In genomic region chrX:20798141-20798796, GRCm38 (mm10) we compare ENCODE assay signal across 9 mouse cellular contexts. TPM values are rescaled to one million over a fixed set of nuclear protein-coding genes. Genes with fewer than 3 reads are reported as not detected.
DNase-seq lines count a peak whose midpoint lies in the region; ATAC-seq lines count a peak whose summit lies in the region.
"Had no signal": no experiment of that assay in that cellular context is flagged by ENCODE, and none has a peak within 500 bp of the region (broad histone marks: within the 10 kb centered on the region; RNA-seq: fewer than 3 reads in every experiment).

No protein-coding gene starts in this region.

- peak overlapping the region; percentile 51 for H3K4me2 ChIP-seq in intestine, embryonic 16.5 days (ENCODE audit: low read depth, low read length)

- peak; percentile 98 for ATAC-seq in intestine, embryonic 16.5 days
- peak; percentile 98 for ATAC-seq in megakaryocyte progenitor cell, adult 5-6 weeks (replicated peaks; ENCODE audit: poor library complexity)

- H3K36me3 ChIP-seq in embryonic facial prominence, embryonic 10.5 days (replicated peaks), result 0 out of 2 replicates have a peak, but pooled peaks cover 3% of the 10 kb centered on the region
- no peaks in the 10 kb centered on the region for H3K36me3 ChIP-seq in intestine, embryonic 16.5 days (ENCODE audit: control insufficient read depth, insufficient read depth, low read length)

- DNase-seq in adrenal gland, postnatal 14 days, result peak; percentile 85
- peak; percentile 84 for DNase-seq in embryonic facial prominence, embryonic 10.5 days (ENCODE audit: low spot score)
- DNase-seq in heart, adult 11 months, result peak; percentile 97
- peak; percentile 80 to 90 for DNase-seq in left cerebral cortex, postnatal 14 days (ENCODE audit: low spot score in 2 of 2)
- peak; percentile 67 for DNase-seq in right cerebral cortex, postnatal 14 days
- DNase-seq in urinary bladder, postnatal 10 days (ENCODE audit: low spot score), result peak; percentile 10

- H3K27ac ChIP-seq in embryonic facial prominence, embryonic 10.5 days (replicated peaks), result peak overlapping the region; percentile 88
- H3K27ac ChIP-seq in intestine, embryonic 16.5 days (ENCODE audit: low read length), result peak overlapping the region; percentile 75
- H3K27ac ChIP-seq: macrophage had no signal

- 20% methylated on average over 20 of the region's 21 CpGs for WGBS in embryonic facial prominence, embryonic 10.5 days
- 20% methylated on average over 20 of the region's 21 CpGs for WGBS in intestine, embryonic 16.5 days

- peak overlapping the region; percentile 60 for H3K4me3 ChIP-seq in embryonic facial prominence, embryonic 10.5 days
- H3K4me3 ChIP-seq in intestine, embryonic 16.5 days (ENCODE audit: low read length), result peak overlapping the region; percentile 47

- no peaks in the 10 kb centered on the region for H3K9me3 ChIP-seq in embryonic facial prominence, embryonic 10.5 days
- H3K9me3 ChIP-seq in intestine, embryonic 16.5 days (ENCODE audit: control insufficient read depth, low read length), result no peaks in the 10 kb centered on the region

- no peaks in the 10 kb centered on the region for H3K4me1 ChIP-seq in embryonic facial prominence, embryonic 10.5 days
- no peaks in the 10 kb centered on the region for H3K4me1 ChIP-seq in intestine, embryonic 16.5 days (ENCODE audit: control insufficient read depth, insufficient read depth, low read length)

- intact Hi-C loops in left cerebral cortex, postnatal 14 days (cut with DNase I), result no loop called here

- peak overlapping the region; percentile 60 for H3K9ac ChIP-seq in intestine, embryonic 16.5 days (ENCODE audit: low read depth, low read length)

- H3K27me3 ChIP-seq in embryonic facial prominence, embryonic 10.5 days (replicated peaks; ENCODE audit: low read depth, poor library complexity, severe bottlenecking), result no peaks in the 10 kb centered on the region
- H3K27me3 ChIP-seq in intestine, embryonic 16.5 days (replicated peaks; ENCODE audit: control insufficient read depth, insufficient read depth, low read length), result no peaks in the 10 kb centered on the region

RNA-seq across cellular contexts. Expression of gene Araf, which starts 0.7 kb away (rescaled TPM):
- total RNA-seq in adrenal gland, postnatal 14 days (2021), result 96.3 and 102 TPM in 2 replicates
- polyA plus RNA-seq in embryonic facial prominence, embryonic 10.5 days (2016; fragmentation: Nextera tagmentation; extraction: Ambion mirVana), result 95.1 and 99.9 TPM in 2 replicates
- 113 and 116 TPM in 2 replicates for polyA plus RNA-seq in intestine, embryonic 16.5 days (2015; fragmentation: Nextera tagmentation; extraction: Ambion mirVana)
- total RNA-seq in left cerebral cortex, postnatal 14 days (2021), result 100 to 1,000 TPM; 198 to 205 TPM
- total RNA-seq in megakaryocyte progenitor cell, adult 5-6 weeks (2015), result 56.3 and 69.0 TPM in 2 replicates
- total RNA-seq in megakaryocyte progenitor cell, adult 5-6 weeks (2017), result 32.8 and 43.1 TPM in 2 replicates

Comparison
In these comparisons a context has a peak if more than half of its experiments do, and no peak if none do; other contexts are left out.
1. Peak in every context shown above with its lines: DNase-seq, ATAC-seq, H3K4me3 ChIP-seq and H3K27ac ChIP-seq.
2. DNase-seq: peak in every context shown above with its lines; median percentile 97 in heart, adult 11 months; 85 in adrenal gland, postnatal 14 days; 85 in left cerebral cortex, postnatal 14 days; 84 in embryonic facial prominence, embryonic 10.5 days; 67 in right cerebral cortex, postnatal 14 days; 10 in urinary bladder, postnatal 10 days.